Mouse (Mus musculus): ENCODE results near the gene B3gnt2. TPM values are rescaled to one million over a fixed set of nuclear protein-coding genes. Genes with fewer than 3 reads are reported as not detected.
"Not testable (repeated sequence)": the region's sequence is repeated elsewhere in the genome, so short reads cannot be mapped to it uniquely, and the experiment has no call there.

Gene B3gnt2
- total RNA-seq, 2 experiments from 2014 or later: 52.7 to 60.0 TPM

DNA sequence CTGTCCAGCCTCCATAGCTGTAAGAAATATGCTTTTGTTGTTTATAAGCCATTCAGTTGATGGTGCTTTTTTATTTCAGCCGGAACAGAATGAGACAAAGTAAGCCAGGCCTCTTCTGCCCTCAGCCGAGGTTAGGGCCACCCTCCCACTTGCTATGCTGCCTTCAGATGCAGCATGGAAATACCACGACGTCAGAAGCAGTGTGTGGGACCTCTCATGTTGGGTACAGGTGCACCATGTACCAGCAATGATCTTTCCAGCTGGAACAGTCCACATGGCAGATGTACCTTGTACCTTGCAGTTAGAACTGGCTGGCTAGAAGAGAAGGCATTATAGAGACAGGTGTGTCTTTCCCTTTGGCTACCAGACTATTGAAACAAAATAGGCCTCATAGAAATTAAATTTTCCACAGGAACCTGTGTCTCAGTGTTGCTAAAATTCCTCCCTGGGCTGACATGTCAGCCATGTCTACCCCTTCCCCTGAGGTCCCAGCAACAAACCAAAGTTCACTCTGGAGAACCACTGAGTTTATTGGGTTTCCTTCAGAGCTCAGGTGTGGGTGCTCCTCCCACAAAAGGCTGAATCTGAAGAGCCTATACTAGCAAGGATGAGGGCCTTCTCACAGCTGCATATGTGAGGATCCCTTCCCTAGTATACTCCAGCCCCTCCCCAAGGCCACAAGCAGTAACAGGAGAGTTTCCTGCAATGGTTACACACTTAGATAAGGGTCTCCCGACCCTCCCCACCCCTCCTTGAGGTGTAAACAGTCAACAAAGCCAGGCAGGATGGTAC is 121.1 kb downstream of the B3gnt2 start:
- no peak for DNase-seq (ENCODE audit: low spot score in 2 of 2)

DNA sequence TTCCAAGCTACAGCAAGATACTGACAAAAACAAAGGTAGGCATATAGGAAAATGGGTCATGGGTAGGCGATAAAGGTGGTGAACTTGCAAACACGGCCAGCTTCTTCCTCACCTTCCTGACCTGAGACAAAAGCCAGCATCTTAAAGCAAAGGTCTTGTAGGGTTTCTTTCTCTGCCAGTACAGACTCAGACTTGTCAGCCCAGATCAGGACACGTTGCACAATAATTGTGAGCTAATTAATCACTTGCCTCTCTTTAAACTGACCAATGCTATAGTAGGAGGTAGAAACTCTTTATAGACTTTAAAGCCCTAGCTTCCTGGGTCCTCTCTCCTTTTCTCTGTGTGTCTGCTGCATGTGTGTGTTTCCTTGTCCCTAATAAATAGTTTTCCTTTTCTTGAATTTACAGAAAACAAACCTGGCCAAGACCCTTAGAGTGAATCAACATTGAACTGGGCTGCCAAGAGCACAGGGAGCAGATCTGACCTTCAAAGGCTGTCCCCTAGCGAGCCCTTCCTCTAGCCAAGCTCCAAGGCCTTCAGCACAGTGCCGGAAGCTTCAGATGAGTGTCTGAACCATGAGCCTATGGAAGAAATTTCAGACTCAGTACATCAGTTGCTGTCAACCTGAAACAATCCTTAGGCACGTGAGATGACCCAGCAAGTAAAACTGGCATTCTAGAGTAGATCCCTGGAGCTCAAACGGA is 124.1 kb downstream of the B3gnt2 start:
- DNase-seq (ENCODE audit: low spot score in 2 of 2): no peak

DNA sequence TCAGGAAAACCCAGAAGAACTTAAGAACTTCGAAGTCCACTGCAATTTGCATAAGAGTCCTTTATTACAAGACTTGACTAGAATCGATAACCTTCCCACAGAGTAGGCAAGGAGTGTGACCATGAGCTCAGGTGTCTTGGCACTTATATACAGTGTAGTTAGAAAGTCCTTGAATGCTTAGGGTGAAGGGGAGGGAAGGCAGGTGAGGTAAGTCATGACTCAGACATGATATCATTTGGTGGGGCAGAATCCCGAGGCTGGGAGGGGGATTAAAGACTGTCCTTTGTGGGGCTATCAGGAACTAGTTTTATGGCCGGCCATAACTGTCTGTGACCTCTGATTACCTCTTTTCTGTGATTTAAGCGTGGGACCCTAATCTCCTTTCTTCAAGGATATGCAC is 125.6 kb downstream of the B3gnt2 start:
- DNase-seq (ENCODE audit: low spot score in 2 of 2): not testable (repeated sequence)

DNA sequence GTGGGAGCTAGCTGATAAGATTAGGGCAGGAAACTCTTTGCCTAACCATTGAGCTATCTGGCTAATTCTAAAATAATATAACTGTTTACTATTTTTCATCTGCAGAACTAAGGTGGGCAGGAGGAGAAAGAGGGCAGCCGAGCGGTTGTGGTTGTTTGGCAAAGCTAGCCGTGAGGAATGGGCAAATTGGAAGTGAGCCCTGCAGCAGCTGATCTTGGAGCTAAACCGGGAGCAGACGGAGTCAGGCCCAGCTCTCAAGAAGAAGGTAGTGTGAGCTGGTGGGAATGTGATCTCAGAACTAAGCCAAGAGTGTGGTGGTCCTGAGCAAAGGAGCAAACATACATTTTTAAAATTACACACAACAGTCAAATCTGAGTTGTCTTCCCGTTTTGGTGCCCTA is 126.8 kb downstream of the B3gnt2 start:
- no peak for DNase-seq (ENCODE audit: low spot score in 2 of 2)

DNA sequence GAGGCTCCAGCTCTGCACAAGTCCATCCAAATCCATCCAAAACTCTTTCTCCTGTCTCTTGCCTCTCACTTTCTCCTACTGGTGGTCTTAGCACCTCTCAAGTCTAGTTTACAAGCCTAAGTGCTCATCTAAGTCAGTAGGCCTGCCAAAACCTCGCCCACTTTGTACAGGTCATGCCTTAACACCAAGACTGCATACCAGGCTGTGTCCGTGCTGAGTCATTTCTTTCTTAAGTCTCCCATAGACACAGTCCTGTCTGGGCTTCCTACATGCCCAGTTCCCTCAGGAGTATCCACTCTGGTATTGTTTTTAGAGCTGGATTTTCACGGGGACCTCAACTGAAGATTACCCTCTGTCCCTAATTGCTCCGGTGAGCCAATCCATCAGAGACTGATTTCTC is 127.9 kb downstream of the B3gnt2 start:
- no peak for DNase-seq (ENCODE audit: low spot score in 2 of 2)

DNA sequence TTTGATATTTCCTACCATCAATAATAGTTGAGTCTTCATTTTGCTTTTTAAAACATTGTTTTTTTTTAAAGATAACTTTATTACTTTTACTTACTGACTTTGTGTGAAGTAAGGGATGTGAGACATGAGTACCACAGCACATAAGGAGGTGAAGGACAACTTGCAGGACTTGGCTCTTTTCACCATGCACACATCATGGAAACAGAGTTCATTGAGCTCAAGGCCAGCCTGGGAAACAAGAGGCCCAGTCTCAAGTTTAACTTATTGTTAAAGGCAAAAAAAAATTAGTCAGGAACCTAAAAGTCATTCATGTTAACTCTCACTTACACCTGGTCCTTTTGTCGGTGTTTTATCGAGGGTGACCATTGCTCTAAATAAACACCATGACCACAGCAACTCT is 137.7 kb downstream of the B3gnt2 start:
- no peak for DNase-seq (ENCODE audit: low spot score in 2 of 2)

DNA sequence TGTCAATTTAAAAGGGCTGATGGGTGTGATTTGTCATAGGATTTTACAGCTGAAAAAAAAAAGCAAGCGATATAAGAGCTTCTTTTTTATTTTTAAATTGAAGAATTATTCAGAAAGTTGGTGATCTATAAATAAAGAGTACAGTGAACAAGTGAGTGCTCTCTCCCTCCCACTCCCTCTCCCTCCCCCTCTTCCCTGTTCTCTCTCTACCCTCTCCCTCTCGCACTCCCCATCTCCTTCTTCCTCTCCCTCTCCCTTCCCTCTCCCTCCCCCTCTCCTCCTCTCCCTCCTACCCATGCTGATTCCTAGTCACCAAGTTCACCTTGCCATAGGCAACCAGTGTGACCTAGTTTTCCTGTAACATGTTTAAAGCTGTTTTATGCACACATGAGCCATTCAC is 140.7 kb downstream of the B3gnt2 start:
- no peak for DNase-seq (ENCODE audit: low spot score in 2 of 2)

DNA sequence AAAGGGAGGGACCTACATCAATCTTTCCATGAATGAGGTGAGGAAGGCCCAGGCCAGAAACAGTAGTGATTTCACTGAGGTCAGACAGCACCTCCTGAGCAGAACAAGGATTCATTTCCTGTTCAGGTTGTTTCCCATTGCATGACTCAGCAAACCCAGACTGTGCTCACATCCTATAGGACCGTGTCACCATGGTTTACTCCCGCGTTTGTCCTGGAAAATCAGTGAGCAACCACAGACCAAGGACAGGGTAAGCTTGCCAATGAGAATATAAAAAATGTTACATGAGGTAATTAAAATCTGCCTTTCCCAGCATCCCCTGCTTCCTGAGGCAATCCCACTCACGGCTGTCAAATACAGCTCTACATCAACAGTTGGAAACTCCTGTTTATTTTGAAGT is 141.2 kb downstream of the B3gnt2 start:
- no peak for DNase-seq (ENCODE audit: low spot score in 2 of 2)

DNA sequence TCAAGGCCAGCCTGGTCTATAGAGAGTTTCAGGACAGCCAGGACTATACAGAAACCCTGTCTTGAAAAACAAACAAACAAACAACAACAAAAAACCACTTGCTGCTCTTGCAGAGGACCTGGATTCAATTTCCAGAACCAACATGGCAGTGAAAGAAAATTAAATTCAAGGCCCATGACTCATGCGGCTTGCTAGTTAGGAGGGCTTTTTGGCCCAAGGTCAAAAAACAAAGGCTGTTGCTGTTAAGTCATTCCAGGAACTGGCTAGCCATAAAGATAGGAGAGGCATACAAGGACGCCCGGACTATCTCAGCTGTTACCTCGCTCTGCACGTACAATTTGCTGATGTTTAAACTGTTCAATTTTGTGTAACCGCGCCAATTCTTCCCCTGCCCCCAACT is 142.7 kb downstream of the B3gnt2 start:
- no peak for DNase-seq (ENCODE audit: low spot score in 2 of 2)

DNA sequence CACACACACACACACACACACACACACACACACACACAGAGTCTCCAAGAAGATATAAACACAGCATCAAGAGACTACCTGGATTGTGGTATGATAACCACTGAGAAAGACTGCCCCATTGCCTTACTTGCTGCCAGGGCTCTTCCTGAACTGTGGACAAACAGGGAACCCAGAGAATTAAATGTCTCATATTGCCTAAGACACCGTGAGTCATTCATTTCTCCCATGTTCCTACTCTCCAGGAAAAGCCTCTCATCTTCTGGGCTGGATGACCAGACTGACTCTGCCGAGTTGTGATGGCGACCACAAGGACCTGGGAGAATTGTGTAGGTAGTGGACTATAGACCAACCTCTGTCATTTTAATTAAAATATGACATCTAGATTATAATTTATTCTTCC is 149.4 kb downstream of the B3gnt2 start:
- DNase-seq (ENCODE audit: low spot score in 2 of 2): no peak

DNA sequence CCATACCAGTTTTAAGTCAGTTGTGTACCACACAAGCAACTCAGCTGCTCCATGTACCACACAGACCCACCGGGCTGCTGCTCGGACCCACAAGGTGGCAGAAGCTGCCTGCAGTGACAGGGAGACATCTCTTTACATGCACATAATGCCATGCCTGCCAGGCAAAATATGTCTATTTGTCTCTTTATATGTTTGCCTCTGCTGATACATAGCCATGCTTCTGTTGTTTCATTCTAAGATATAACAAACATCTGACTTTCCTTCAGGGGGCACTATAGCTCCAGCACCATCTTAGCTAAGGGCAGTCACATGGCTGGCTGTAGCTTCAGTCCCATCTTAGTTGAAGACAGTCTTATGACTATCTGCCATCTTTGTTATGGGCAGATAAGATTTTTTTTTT is 150.2 kb downstream of the B3gnt2 start:
- no peak for DNase-seq (ENCODE audit: low spot score in 2 of 2)

Other genes starting within 250 kb of the B3gnt2 start
- gene Zrsr1, start 111.0 kb upstream of the B3gnt2 start, total RNA-seq (2021): 10 to 100 TPM; 20.6 to 21.9 TPM
- gene Gm28048, start 121.1 kb upstream of the B3gnt2 start, total RNA-seq (2021): 10 to 100 TPM; 45.7 to 50.1 TPM
- 100 to 1,000 TPM; 110 to 113 TPM for gene Commd1, start 121.4 kb upstream of the B3gnt2 start, total RNA-seq (2021)
- gene Cct4, start 129.6 kb upstream of the B3gnt2 start, total RNA-seq (2021): 100 to 1,000 TPM; 193 to 196 TPM
- 10 to 100 TPM; 20.6 to 22.5 TPM for gene Fam161a, start 146.6 kb upstream of the B3gnt2 start, total RNA-seq (2021)